Mouse (Mus musculus): ENCODE measurements around the gene Slc6a8.

GRCm38 (mm10) chrX:73658391-73658790 lies 14.6 kb upstream of the Slc6a8 start:
- no peak for TF ChIP-seq GABPA (IDR thresholded peaks at IDR 0.05; ENCODE audit: low read depth, low read length)
- no peak for TF ChIP-seq EP300 (IDR thresholded peaks at IDR 0.05; ENCODE audit: low read depth in 1 of 2, low read length in 2 of 2)
- TF ChIP-seq CTCF (IDR thresholded peaks at IDR 0.05 in 2 of 3, conservative IDR thresholded peaks at IDR 0.05 in 1 of 3; ENCODE audit: control insufficient read depth in 1 of 3, insufficient read depth in 1 of 3, low read depth in 2 of 3, low read length in 3 of 3, poor library complexity in 1 of 3, severe bottlenecking in 1 of 3): no peak
- no peak for TF ChIP-seq POLR2AphosphoS2 (IDR thresholded peaks at IDR 0.05; ENCODE audit: low read length)
- no peak for TF ChIP-seq POLR2AphosphoS5 (IDR thresholded peaks at IDR 0.05; ENCODE audit: borderline replicate concordance, low read depth, low read length)
- no peak for TF ChIP-seq POLR2A (IDR thresholded peaks at IDR 0.05; ENCODE audit: control insufficient read depth in 1 of 2, insufficient read depth in 1 of 2, low read depth in 1 of 2, low read length in 2 of 2, poor library complexity in 1 of 2)
- TF ChIP-seq GATA1 (IDR thresholded peaks at IDR 0.05; ENCODE audit: low read depth, low read length): no peak
